Mouse (Mus musculus): Measurements from ENCODE around the gene Dtymk.
"Not testable (repeated sequence)": the region's sequence is repeated elsewhere in the genome, so short reads cannot be mapped to it uniquely, and the experiment has no call there.

Gene Dtymk

DNA sequence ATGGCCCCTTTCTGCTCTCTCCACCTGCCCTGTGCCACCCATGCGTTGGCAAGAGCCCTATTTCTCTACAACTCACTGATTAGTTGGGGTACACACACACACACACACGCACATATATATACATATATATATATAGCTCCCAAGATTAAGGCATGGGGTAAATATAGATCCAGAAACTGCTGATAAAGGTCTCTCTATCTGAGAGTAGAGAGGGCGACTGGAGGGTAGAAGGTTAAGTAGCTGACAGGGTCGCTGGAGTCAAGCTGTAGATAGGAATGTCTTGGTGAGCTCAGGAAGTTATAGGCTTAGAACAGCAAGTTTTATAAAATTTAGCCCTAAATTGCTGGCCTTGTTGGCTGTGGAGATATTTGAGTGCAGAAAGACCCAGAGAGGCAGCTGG lies 3.1 kb upstream of the Dtymk start:
- no peak for DNase-seq (ENCODE audit: low spot score)

DNA sequence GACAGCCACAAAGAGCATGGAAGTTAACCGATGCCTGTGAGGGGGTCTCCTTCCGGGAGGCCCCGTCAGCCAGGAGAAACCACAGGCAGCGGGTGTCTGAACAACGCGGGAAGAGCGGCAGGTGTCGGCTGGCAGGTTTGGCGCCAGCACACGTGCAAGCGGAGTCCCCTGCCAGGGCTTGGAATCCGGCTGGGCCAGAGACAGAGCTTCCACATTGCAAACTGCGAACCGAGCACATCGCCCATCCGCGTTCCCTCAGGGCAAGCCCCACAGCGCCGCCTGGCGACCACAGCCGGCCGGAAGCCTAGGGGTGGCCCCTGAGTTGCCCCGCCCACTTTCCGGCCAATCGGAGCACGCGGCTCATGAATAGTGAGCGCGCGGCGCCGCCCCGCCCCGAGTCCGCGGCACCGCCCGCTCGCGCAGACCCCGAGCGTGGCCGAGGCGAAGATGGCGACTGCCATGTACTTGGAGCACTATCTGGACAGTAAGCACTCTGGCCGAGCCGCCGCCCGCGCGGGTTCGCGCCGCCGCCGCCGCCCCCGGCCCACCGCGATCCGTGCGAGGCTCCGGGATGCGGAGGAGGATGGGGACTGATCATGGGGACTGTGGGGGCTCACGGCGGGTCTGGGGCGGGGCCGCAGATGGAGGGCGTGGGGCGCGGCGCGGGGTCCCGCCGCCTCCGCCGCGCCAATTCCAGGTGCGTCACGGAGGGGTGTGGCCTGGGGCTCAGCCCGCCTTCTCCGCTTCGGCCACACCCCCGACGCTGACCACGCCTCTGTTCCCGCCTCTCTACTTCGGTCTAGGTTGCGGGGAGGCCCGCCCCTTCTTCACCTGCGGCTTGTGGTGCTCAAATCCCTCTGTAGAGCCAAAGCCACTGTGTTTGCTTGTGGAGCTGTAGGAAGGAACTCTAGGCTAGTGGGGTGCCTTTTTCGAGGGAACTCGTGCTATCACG lies 2.1 kb upstream of the Dtymk start, which contains the start of gene Ing5:
Ing5 (plus strand) TSS at position 410 of the 952 bp plus-strand sequence.
- DNase-seq (ENCODE audit: low spot score) = peak; percentile 97

GRCm38 (mm10) chr1:93802771-93803170 lies 1.0 kb upstream of the Dtymk start:
- DNase-seq (ENCODE audit: low spot score) = no peak

DNA sequence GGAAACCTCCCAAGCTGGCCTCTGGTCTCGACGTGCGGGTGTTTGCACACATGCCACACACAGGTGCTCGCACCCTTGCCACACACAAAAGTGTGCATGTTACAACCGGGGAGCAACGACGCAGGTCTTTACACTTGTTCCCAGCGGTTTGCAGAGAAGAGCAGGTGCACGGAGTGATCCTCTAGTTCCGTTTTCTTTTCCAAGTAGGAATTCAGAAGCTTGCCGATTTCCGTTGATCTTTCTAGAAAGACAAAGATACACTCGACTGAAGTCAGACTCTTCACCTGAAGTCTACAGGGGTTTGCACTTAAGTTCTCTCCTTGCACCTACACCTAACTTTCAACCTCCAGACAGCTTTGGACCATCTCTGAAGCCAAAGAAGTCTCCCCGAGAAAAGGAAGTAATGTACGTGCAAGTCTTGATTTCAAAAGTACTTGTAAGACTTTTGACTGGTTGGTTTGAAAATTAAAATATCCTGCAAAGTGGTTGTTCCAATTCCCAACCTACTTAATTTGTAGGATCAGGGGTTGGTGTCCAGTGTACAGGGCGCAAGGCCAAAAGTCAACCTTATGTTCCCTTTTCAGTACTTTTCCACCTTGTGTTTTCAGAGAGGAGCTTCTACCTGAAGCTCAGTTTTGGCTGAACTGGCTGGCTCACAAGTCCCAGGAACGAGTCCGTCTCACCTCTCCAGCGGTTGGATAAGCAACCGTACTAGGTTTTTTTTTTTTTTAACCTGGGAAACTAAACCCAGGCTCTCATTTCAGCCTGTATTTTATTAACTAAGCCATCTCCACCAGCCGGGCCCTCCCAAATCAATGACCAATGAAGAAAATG lies 847 bp downstream of the Dtymk start:
- DNase-seq (ENCODE audit: low spot score) = no peak

DNA sequence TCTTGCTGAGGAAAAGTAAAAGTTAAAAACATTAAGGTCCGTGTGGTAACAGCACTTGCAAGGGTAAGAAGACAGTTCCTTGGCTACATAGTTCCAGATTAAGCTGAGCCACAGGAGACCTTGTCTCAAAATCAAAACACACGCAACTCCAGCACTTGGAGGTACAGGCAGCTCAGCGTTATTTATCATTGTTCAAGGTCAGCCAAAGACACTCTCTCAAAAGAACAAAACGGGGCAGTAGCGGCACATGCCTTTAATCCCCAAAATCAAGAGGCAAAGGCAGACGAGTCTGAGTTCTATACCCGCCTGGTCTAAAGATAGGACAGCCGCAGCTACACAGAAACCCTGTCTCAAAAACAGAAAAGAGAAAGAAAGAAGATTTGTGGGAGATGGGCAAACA lies 5.8 kb downstream of the Dtymk start:
- DNase-seq (ENCODE audit: low spot score) = peak; percentile 61

GRCm38 (mm10) chr1:93794526-93794925 lies 7.2 kb downstream of the Dtymk start:
- DNase-seq (ENCODE audit: low spot score) = peak; percentile 47

- no peak for DNase-seq (ENCODE audit: low spot score)
Observed at GRCm38 (mm10) chr1:93786912-93787311, 14.8 kb downstream of the Dtymk start.

GRCm38 (mm10) chr1:93776686-93777085 lies 25.0 kb downstream of the Dtymk start:
- no peak for DNase-seq (ENCODE audit: low spot score)

DNA sequence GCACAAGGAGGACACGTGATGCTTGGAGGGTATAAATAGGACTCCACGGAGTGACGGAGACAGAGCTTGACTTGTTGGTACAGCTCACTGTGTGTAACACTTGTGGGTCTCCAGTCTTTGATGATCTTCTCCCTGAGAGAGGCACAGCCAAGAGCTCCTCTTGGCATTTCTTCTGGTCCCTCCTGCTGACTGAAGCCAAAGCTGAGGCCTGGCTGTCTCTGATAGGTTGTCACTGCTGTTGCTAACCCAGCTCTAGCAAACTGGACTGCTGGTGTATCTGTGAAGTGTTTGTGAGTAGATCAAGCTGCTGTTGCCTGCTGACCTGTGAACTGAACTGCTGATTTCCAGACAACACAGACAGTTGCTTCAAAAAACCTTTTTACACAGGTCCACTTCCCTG lies 31.8 kb downstream of the Dtymk start:
- DNase-seq (ENCODE audit: low spot score) = no peak

- DNase-seq (ENCODE audit: low spot score) = no peak
Observed at GRCm38 (mm10) chr1:93767600-93767999, 34.1 kb downstream of the Dtymk start.

DNA sequence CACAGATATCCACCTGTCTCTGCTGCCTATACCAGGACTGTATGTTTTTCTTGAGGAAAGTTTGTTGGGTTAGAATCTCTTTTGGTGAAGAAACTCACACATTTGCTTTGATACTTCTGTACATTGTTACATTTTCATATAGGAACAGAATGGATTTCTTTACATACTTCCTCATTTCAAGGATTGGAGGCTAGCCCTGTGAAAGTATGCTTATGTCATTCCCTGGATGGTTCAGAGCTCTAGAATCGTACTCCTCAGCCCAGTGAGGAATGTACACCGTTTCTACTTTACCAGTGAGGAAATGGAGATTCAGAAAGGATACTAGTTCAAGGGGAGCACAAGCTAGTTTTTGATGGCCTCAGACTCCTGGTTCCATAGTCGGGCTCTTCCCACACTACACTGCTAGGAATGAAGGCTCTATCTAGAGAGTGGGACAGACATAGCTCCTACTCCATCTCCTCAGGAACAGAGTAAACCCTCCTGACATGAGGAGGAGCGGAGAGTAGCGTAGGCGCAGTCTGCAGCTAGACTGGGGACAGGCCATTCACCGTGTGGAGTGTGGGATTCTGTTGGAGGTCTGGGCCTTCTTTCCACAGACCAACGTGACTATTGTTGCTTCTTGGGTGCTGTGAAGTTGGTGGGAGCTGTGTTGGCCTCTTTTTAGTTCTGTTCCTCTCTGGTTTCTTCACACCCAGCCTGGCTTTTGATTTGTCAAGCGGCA lies 36.7 kb downstream of the Dtymk start:
- DNase-seq (ENCODE audit: low spot score) = no peak

DNA sequence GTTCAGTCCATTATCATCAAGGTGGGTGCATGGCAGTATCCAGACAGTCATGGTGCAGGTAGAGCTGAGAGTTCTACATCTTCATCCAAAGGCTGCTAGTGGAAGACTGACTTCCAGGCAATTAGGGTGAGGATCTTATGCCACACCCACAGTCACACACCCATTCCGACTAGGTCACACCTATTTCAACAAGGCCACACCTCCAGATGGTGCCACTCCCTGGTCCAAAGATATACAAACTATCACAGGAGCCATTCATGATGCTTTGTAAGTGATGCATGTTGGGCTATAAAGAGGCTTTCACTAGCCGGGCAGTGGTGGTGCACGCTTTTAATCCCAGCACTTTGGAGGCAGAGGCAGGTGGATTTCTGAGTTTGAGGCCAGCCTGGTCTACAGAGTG lies 38.2 kb downstream of the Dtymk start:
- not testable (repeated sequence) for DNase-seq (ENCODE audit: low spot score)

DNA sequence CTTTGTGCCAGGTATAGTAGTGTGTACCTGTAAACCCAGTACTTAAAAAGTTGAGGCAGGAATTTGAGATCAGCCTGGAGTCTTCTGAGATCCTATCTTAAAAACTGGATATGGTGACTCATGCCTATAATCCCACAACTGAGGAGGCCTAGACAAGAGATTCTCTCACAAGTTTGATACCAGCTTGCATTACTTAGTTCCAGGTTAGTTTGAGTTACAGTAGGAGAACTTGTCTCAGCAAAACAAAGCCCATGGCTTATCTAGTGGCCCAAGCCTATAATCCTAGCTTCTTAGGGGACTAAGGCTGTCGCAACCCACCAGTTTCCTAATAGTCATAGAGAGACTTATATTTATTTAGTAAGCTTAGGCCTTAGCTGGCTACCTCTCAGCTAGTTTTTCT lies 41.7 kb downstream of the Dtymk start:
- no peak for DNase-seq (ENCODE audit: low spot score)

DNA sequence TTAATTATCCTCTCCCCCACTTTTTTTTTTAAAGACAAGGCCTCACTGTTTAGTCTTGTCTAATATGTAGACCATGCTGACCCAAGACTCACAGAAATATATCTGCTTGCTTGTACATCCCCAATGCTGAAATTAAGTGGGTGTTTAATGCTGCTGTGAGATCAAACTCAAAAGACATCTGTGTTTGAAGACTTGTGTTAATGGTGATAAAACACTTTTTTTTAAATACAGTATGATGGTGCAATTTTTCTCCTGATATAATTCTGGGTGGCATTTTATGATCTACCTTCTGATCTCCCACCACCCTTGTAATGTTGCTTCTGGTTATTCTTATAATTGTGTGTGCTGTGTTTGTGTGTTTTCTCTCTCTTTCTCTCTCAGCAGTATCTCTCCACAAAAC lies 45.6 kb downstream of the Dtymk start:
- no peak for DNase-seq (ENCODE audit: low spot score)

GRCm38 (mm10) chr1:93755618-93756017 lies 46.1 kb downstream of the Dtymk start:
- DNase-seq (ENCODE audit: low spot score) = no peak

DNA sequence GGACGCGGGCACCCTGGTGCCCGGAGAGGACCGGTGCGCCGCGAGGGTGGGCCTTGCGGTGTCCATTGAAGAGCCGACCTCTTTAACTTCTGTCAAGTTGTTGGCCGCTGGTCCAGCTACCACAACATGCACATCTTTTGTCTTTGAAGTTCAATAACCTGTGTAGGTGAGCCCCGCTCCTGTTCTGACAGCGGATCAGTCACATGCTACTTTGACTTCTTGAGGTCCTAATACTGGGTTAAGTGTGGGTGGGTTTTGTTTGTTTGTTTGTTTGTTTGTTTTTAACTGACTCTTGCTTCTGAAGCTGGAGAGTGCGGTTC lies 46.5 kb downstream of the Dtymk start:
- no peak for DNase-seq (ENCODE audit: low spot score)

GRCm38 (mm10) chr1:93754573-93755290 lies 47.0 kb downstream of the Dtymk start, which contains the start of gene Thap4:
Gene Thap4 (minus strand): TSS chr1:93754864.
- peak; percentile 93 for DNase-seq (ENCODE audit: low spot score)

DNA sequence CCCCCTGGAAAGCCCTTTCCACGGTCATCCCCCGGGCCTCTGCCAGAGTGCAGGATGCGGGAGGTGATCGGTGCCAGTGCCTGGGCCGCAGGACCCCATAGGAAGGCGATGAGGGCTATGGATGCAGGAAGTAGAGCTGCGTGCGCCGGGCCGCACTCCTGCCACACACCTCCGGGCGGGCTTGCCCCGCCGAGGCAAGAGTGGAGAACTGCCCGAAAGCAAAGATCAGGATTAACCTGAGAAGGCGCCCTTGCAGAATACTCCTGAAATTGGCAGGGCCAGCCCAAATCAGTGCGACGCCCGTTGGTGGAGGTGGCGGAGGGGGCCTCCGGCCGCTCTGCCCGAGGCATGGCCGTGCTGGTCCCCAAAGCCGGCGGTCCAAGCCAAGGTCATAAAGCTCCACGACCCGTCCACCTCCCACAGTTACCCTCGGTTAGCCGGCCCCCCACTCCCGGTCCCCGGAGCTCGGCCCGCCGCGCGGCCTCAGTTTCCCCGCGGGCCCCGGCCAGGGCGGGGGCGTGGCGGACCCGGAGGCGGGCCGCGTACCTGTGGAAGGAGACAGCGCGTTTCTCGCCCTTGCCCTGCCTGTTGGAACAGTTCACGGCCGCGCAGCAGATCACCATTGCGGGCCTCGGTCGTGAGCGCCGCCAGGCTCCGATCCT lies 47.7 kb downstream of the Dtymk start:
- no peak for DNase-seq (ENCODE audit: low spot score)

- DNase-seq (ENCODE audit: low spot score) = no peak
Observed at GRCm38 (mm10) chr1:93751290-93751689, 50.4 kb downstream of the Dtymk start, which contains the start of gene Atg4b. Gene Atg4b (plus strand): TSS chr1:93751500.

- no peak for DNase-seq (ENCODE audit: low spot score)
Observed at GRCm38 (mm10) chr1:93748539-93748938, 53.2 kb downstream of the Dtymk start.

GRCm38 (mm10) chr1:93746179-93746578 lies 55.6 kb downstream of the Dtymk start:
- no peak for DNase-seq (ENCODE audit: low spot score)

Measured in ovary, adult 18-20 months (tissue).